Mouse (Mus musculus) CH12F3 (cell line): Measurements from ENCODE around the gene Serpine2.

ENCODE experiments used
- in situ Hi-C: fragments of 300-500 bp; cut with MboI; formaldehyde crosslinking; loops from 2 replicates; pipeline ENCODE4 v1.14.3; 2020; ENCODE audit warnings: low sequenced_read_pairs

Serpine2 gene

GRCm38 (mm10) chr1:79861130-79861942 is at the start of gene Serpine2:
Serpine2 (minus strand) TSS chr1:79861180.
- in situ Hi-C loops: no loop called here

GRCm38 (mm10) chr1:79907811-79908210 is 46.8 kb upstream of the Serpine2 start:
- in situ Hi-C loops: no loop called here

- in situ Hi-C loops: no loop called here
Observed at GRCm38 (mm10) chr1:79905241-79905640, 44.3 kb upstream of the Serpine2 start.

- in situ Hi-C loops: no loop called here
Observed at GRCm38 (mm10) chr1:79902901-79903300, 41.9 kb upstream of the Serpine2 start.

- in situ Hi-C loops: no loop called here
Observed at GRCm38 (mm10) chr1:79882648-79883047, 21.7 kb upstream of the Serpine2 start.

- in situ Hi-C loops: no loop called here
Observed at GRCm38 (mm10) chr1:79874741-79875140, 13.8 kb upstream of the Serpine2 start.

- in situ Hi-C loops: no loop called here
Observed at GRCm38 (mm10) chr1:79860411-79861039, 455 bp downstream of the Serpine2 start.

- in situ Hi-C loops: no loop called here
Observed at GRCm38 (mm10) chr1:79859975-79860374, 1.0 kb downstream of the Serpine2 start.

GRCm38 (mm10) chr1:79859026-79859425 is 2.0 kb downstream of the Serpine2 start:
- in situ Hi-C loops: no loop called here

GRCm38 (mm10) chr1:79858389-79858994 is 2.5 kb downstream of the Serpine2 start:
- in situ Hi-C loops: no loop called here

- in situ Hi-C loops: no loop called here
Observed at GRCm38 (mm10) chr1:79857681-79858388, 3.1 kb downstream of the Serpine2 start.

GRCm38 (mm10) chr1:79856756-79857155 is 4.2 kb downstream of the Serpine2 start:
- in situ Hi-C loops: no loop called here

- in situ Hi-C loops: no loop called here
Observed at GRCm38 (mm10) chr1:79853527-79853926, 7.5 kb downstream of the Serpine2 start.

GRCm38 (mm10) chr1:79850341-79850740 is 10.6 kb downstream of the Serpine2 start:
- in situ Hi-C loops: no loop called here

GRCm38 (mm10) chr1:79848663-79849062 is 12.3 kb downstream of the Serpine2 start:
- in situ Hi-C loops: no loop called here

- in situ Hi-C loops: no loop called here
Observed at GRCm38 (mm10) chr1:79846891-79847290, 14.1 kb downstream of the Serpine2 start.

- in situ Hi-C loops: no loop called here
Observed at GRCm38 (mm10) chr1:79832719-79833404, 28.1 kb downstream of the Serpine2 start.

- in situ Hi-C loops: no loop called here
Observed at GRCm38 (mm10) chr1:79823951-79824633, 36.9 kb downstream of the Serpine2 start.

- in situ Hi-C loops: no loop called here
Observed at GRCm38 (mm10) chr1:79822806-79823525, 38.0 kb downstream of the Serpine2 start.
